Mouse (Mus musculus) right cerebral cortex, postnatal 4 days (tissue): Measurements from ENCODE around the gene Cxcr4.

ENCODE experiments used
- DNase-seq: peaks from one replicate; pipeline ENCODE4 v3.0.0-alpha.2; 2022

Gene Cxcr4

GRCm38 (mm10) chr1:128567224-128568197, 24.6 kb downstream of the Cxcr4 start:
- no peak for DNase-seq

- no peak for DNase-seq
These were observed 28.2 kb downstream of the Cxcr4 start for GRCm38 (mm10) chr1:128563905-128564304.

GRCm38 (mm10) chr1:128561325-128561874, 30.7 kb downstream of the Cxcr4 start:
- no peak for DNase-seq

GRCm38 (mm10) chr1:128560452-128561324, 31.4 kb downstream of the Cxcr4 start:
- DNase-seq, result no peak

- DNase-seq, result no peak
These were observed 34.1 kb downstream of the Cxcr4 start for GRCm38 (mm10) chr1:128557953-128558352.

- DNase-seq, result no peak
These were observed 39.5 kb downstream of the Cxcr4 start for GRCm38 (mm10) chr1:128552545-128552944.

- DNase-seq, result no peak
These were observed 40.2 kb downstream of the Cxcr4 start for GRCm38 (mm10) chr1:128551743-128552397.

- no peak for DNase-seq
These were observed 42.7 kb downstream of the Cxcr4 start for GRCm38 (mm10) chr1:128549442-128549841.

- DNase-seq, result no peak
These were observed 43.1 kb downstream of the Cxcr4 start for GRCm38 (mm10) chr1:128549007-128549406.

- DNase-seq, result no peak
These were observed 43.7 kb downstream of the Cxcr4 start for GRCm38 (mm10) chr1:128548220-128548998.

- no peak for DNase-seq
These were observed 46.4 kb downstream of the Cxcr4 start for GRCm38 (mm10) chr1:128545672-128546071.

GRCm38 (mm10) chr1:128543137-128543536, 49.0 kb downstream of the Cxcr4 start:
- no peak for DNase-seq

GRCm38 (mm10) chr1:128542555-128542954, 49.5 kb downstream of the Cxcr4 start:
- DNase-seq, result no peak

- DNase-seq, result no peak
These were observed 51.9 kb downstream of the Cxcr4 start for GRCm38 (mm10) chr1:128540213-128540612.

GRCm38 (mm10) chr1:128539555-128539954, 52.5 kb downstream of the Cxcr4 start:
- no peak for DNase-seq
